Mouse (Mus musculus): ENCODE data around the gene Cd7. TPM values are rescaled to one million over a fixed set of nuclear protein-coding genes. Genes with fewer than 3 reads are reported as not detected.
A peak's percentile ranks its signal among the peaks of the same experiment; 100 is the strongest.

The Cd7 gene
- total and polyA plus RNA-seq, 2 experiments, result 0.55 to 3.4 TPM

GRCm38 (mm10) chr11:121014896-121015300 lies 24.3 kb downstream of the Cd7 start:
- WGBS, result 51% methylated on average over 19 of the region's 19 CpGs
- Histone ChIP-seq H3K9ac (ENCODE audit: low read depth, low read length) (no peak overlapping the region), H3K4me1 (ENCODE audit: control insufficient read depth, insufficient read depth, low read length) (no peaks in the 10 kb centered on the region), H3K79me2 (ENCODE audit: control insufficient read depth, insufficient read depth, low read length) (no peaks in the 10 kb centered on the region), H3K4me3 (ENCODE audit: insufficient read depth, low read depth, low read length) (peak overlapping the region; percentile 26; the same call in 1 of the 2 replicates), H3K27ac (replicated peaks; ENCODE audit: insufficient read depth, low read depth, low read length) (no peak overlapping the region), H3K27me3 (ENCODE audit: control insufficient read depth, insufficient read depth, low read length) (no peaks in the 10 kb centered on the region), H3K36me3 (ENCODE audit: control insufficient read depth, insufficient read depth, low read length) (no peaks in the 10 kb centered on the region)
- TF ChIP-seq CTCF (IDR thresholded peaks at IDR 0.05; ENCODE audit: low read depth, low read length) (no peak), POLR2A (IDR thresholded peaks at IDR 0.05; ENCODE audit: extremely low read depth, insufficient read depth, low read length) (no peak)
- no peak for DNase-seq (ENCODE audit: extremely low read depth, low read depth, low spot score)

DNA sequence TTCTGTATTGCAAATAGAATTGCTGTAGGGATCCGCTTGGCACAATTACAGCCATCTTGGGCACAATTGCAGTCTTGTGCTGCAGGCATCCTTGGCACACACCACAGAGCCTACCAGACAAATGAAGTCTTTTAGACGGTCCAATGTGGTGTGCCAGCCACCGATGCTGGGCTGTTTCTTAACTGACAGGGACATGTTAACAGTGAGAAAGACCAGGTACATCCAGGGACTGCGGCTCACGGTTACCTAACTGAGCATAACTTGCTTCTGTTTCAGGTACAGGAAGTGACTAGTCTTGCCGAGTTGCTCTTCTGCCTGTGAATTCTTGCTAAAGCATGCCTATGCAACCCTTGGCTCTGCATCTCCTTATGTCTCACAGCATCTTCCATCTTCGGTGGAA lies 25.6 kb downstream of the Cd7 start:
- Histone ChIP-seq H3K36me3 (ENCODE audit: control insufficient read depth, insufficient read depth, low read length) (no peaks in the 10 kb centered on the region), H3K27ac (replicated peaks; ENCODE audit: insufficient read depth, low read depth, low read length) (no peak overlapping the region), H3K9ac (ENCODE audit: low read depth, low read length) (no peak overlapping the region), H3K4me1 (ENCODE audit: control insufficient read depth, insufficient read depth, low read length) (no peaks in the 10 kb centered on the region), H3K79me2 (ENCODE audit: control insufficient read depth, insufficient read depth, low read length) (no peaks in the 10 kb centered on the region), H3K4me3 (ENCODE audit: insufficient read depth, low read depth, low read length) (no peak overlapping the region), H3K27me3 (ENCODE audit: control insufficient read depth, insufficient read depth, low read length) (no peaks in the 10 kb centered on the region)
- DNase-seq (ENCODE audit: extremely low read depth, low read depth, low spot score), result no peak
- 88% methylated on average over 7 of the region's 7 CpGs for WGBS
- no peak for TF ChIP-seq CTCF (IDR thresholded peaks at IDR 0.05; ENCODE audit: low read depth, low read length)
- no peak for TF ChIP-seq POLR2A (IDR thresholded peaks at IDR 0.05; ENCODE audit: extremely low read depth, insufficient read depth, low read length)

- Histone ChIP-seq H3K4me3 (ENCODE audit: insufficient read depth, low read depth, low read length) (no peak overlapping the region), H3K27ac (replicated peaks; ENCODE audit: insufficient read depth, low read depth, low read length) (no peak overlapping the region), H3K79me2 (ENCODE audit: control insufficient read depth, insufficient read depth, low read length) (no peaks in the 10 kb centered on the region), H3K4me1 (ENCODE audit: control insufficient read depth, insufficient read depth, low read length) (no peaks in the 10 kb centered on the region), H3K36me3 (ENCODE audit: control insufficient read depth, insufficient read depth, low read length) (no peaks in the 10 kb centered on the region), H3K9ac (ENCODE audit: low read depth, low read length) (no peak overlapping the region), H3K27me3 (ENCODE audit: control insufficient read depth, insufficient read depth, low read length) (no peaks in the 10 kb centered on the region)
- 100% methylated on average over 3 of the region's 3 CpGs for WGBS
- TF ChIP-seq POLR2A (IDR thresholded peaks at IDR 0.05; ENCODE audit: extremely low read depth, insufficient read depth, low read length), result no peak
- no peak for TF ChIP-seq CTCF (IDR thresholded peaks at IDR 0.05; ENCODE audit: low read depth, low read length)
- no peak for DNase-seq (ENCODE audit: extremely low read depth, low read depth, low spot score)
Measured at GRCm38 (mm10) chr11:121010044-121010755, 29.0 kb downstream of the Cd7 start.

DNA sequence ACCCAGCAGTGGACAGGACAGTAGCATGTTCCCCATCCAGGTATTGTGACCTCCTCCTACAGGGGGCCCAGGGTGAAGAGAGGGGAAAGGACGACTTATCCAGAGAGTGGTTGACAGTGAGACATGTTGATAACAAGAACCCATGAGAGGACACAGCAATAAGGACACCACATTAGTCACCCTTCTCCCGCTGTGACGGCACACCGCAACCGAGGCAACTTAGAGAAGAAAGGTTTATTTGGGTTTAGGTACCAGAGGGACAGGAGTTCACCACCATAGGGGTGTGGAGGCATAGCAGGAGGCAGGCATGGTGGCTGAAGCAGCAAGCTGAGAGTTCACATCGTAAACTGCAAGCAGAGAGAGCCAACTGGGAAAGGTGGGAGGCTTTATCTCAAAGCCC lies 33.0 kb downstream of the Cd7 start:
- TF ChIP-seq POLR2A (IDR thresholded peaks at IDR 0.05; ENCODE audit: extremely low read depth, insufficient read depth, low read length) (no peak), CTCF (IDR thresholded peaks at IDR 0.05; ENCODE audit: low read depth, low read length) (no peak)
- DNase-seq (ENCODE audit: extremely low read depth, low read depth, low spot score), result no peak
- H3K4me3 ChIP-seq (ENCODE audit: insufficient read depth, low read depth, low read length), result no peak overlapping the region
- H3K4me1 ChIP-seq (ENCODE audit: control insufficient read depth, insufficient read depth, low read length), result peaks cover 4% of the 10 kb centered on the region
- no peaks in the 10 kb centered on the region for H3K79me2 ChIP-seq (ENCODE audit: control insufficient read depth, insufficient read depth, low read length)
- 82% methylated on average over 6 of the region's 6 CpGs for WGBS
- no peak overlapping the region for H3K9ac ChIP-seq (ENCODE audit: low read depth, low read length)
- H3K27ac ChIP-seq (replicated peaks; ENCODE audit: insufficient read depth, low read depth, low read length), result no peak overlapping the region
- H3K27me3 ChIP-seq (ENCODE audit: control insufficient read depth, insufficient read depth, low read length), result no peaks in the 10 kb centered on the region
- H3K36me3 ChIP-seq (ENCODE audit: control insufficient read depth, insufficient read depth, low read length), result no peaks in the 10 kb centered on the region

DNA sequence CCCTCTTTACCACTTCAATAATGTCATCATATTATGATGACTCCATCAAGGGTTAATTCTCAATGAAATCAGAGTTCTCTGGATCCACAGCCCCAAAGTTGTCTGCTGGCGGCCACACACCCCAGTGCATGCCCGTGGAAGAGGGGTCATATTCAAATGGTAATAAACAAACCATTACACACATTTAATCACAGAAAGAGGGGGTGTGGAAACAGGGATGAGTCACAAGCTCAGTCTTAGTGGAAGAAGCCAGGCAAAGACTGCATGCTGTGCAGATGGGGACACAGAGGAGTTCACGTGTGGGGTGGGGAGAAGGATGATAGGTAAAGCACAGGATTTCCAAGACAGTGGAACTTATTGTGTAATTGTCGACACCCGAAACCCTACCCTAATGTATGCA lies 34.9 kb downstream of the Cd7 start:
- H3K4me1 ChIP-seq (ENCODE audit: control insufficient read depth, insufficient read depth, low read length), result peaks cover 4% of the 10 kb centered on the region
- no peaks in the 10 kb centered on the region for H3K27me3 ChIP-seq (ENCODE audit: control insufficient read depth, insufficient read depth, low read length)
- H3K4me3 ChIP-seq (ENCODE audit: insufficient read depth, low read depth, low read length), result no peak overlapping the region
- no peaks in the 10 kb centered on the region for H3K36me3 ChIP-seq (ENCODE audit: control insufficient read depth, insufficient read depth, low read length)
- H3K9ac ChIP-seq (ENCODE audit: low read depth, low read length), result no peak overlapping the region
- no peak for TF ChIP-seq CTCF (IDR thresholded peaks at IDR 0.05; ENCODE audit: low read depth, low read length)
- no peak for TF ChIP-seq POLR2A (IDR thresholded peaks at IDR 0.05; ENCODE audit: extremely low read depth, insufficient read depth, low read length)
- H3K79me2 ChIP-seq (ENCODE audit: control insufficient read depth, insufficient read depth, low read length), result no peaks in the 10 kb centered on the region
- no peak overlapping the region for H3K27ac ChIP-seq (replicated peaks; ENCODE audit: insufficient read depth, low read depth, low read length)
- 67% methylated on average over 5 of the region's 5 CpGs for WGBS
- no peak for DNase-seq (ENCODE audit: extremely low read depth, low read depth, low spot score)

GRCm38 (mm10) chr11:121001966-121002365 lies 37.3 kb downstream of the Cd7 start:
- H3K36me3 ChIP-seq (ENCODE audit: control insufficient read depth, insufficient read depth, low read length), result no peaks in the 10 kb centered on the region
- H3K4me1 ChIP-seq (ENCODE audit: control insufficient read depth, insufficient read depth, low read length), result peaks cover 4% of the 10 kb centered on the region
- no peak overlapping the region for H3K9ac ChIP-seq (ENCODE audit: low read depth, low read length)
- 7% methylated on average over 4 of the region's 4 CpGs for WGBS
- H3K4me3 ChIP-seq (ENCODE audit: insufficient read depth, low read depth, low read length), result no peak overlapping the region
- TF ChIP-seq POLR2A (IDR thresholded peaks at IDR 0.05; ENCODE audit: extremely low read depth, insufficient read depth, low read length) (no peak), CTCF (IDR thresholded peaks at IDR 0.05; ENCODE audit: low read depth, low read length) (no peak)
- no peaks in the 10 kb centered on the region for H3K27me3 ChIP-seq (ENCODE audit: control insufficient read depth, insufficient read depth, low read length)
- H3K27ac ChIP-seq (replicated peaks; ENCODE audit: insufficient read depth, low read depth, low read length), result no peak overlapping the region
- no peaks in the 10 kb centered on the region for H3K79me2 ChIP-seq (ENCODE audit: control insufficient read depth, insufficient read depth, low read length)
- DNase-seq (ENCODE audit: extremely low read depth, low read depth, low spot score), result peak; percentile 80
